Mouse (Mus musculus): ENCODE data around the gene Coro6. TPM values are rescaled to one million over a fixed set of nuclear protein-coding genes. Genes with fewer than 3 reads are reported as not detected.

The Coro6 gene
- polyA plus RNA-seq, 1 experiment = 50.6 TPM

DNA sequence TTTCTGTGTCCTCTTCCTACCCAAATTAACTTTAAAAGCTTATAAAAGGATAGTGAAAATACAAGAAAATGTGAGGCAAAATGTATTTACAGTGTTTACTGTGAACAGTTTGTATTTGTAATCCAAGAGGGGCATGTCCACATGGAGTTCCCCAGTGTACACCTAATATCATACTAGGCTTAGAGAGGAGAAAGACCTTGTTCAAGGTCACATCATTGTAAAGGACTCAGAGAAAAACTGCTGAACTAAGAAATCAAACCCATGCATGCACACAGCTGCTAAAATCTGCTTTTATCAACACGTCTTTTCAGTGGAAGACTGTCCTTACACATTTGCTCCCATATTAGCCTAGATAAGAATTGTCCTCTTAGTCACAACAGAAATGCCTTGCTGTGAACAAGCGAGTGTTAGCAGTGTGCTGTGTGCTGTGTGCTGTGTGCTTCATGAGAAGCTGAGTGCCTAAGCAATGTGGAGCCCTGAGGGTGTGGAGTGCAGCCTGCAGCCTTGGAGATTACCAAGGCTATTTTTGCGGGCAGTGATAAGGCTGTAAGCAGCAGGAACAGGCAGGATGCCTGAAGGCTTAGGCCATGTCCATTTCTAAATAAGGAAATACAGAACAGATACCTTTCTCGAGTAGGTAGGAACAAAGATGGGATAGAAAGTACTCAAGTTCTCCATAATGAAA lies 38.9 kb upstream of the Coro6 start:
- TF ChIP-seq MYOG (IDR thresholded peaks at IDR 0.05; ENCODE audit: control insufficient read depth in 1 of 3, insufficient read depth in 1 of 3, insufficient read length in 2 of 3, low read depth in 2 of 3) (peak in 1 of 3 experiments; percentile 5), MAX (IDR thresholded peaks at IDR 0.05; ENCODE audit: low read depth) (no peak)
- Histone ChIP-seq H3K4me2 (ENCODE audit: low read depth) (no peak overlapping the region), H3K79me2 (ENCODE audit: control insufficient read depth, insufficient read depth) (no peaks in the 10 kb centered on the region), H3ac (ENCODE audit: control insufficient read depth, insufficient read length) (no peak overlapping the region), H3K36me3 (ENCODE audit: control insufficient read depth, insufficient read depth) (peaks cover 4% of the 10 kb centered on the region), H3K4me3 (no peak overlapping the region), H3K27me3 (ENCODE audit: control insufficient read depth, insufficient read depth, insufficient read length) (no peaks in the 10 kb centered on the region)

DNA sequence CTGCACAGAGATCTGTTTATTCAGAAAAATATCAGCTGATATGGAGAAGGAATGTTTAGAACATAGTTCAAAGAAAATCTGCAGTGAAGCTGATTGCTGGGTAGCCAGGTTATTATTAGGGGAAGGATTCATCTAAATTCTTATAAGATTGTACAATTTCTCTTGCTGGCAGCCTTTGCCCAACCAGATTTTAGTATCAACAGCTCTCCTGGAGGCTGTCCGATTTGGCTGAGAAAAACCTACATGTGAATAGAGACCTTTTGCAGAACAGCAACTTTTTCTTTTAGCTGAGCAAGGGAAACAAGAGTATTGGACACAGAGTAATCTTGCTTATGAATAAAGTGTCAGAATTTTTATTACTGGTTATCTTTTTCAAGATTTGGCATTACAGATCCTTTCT lies 33.8 kb upstream of the Coro6 start:
- Histone ChIP-seq H3K79me2 (ENCODE audit: control insufficient read depth, insufficient read depth) (no peaks in the 10 kb centered on the region), H3K36me3 (ENCODE audit: control insufficient read depth, insufficient read depth) (peaks cover 22% of the 10 kb centered on the region)

DNA sequence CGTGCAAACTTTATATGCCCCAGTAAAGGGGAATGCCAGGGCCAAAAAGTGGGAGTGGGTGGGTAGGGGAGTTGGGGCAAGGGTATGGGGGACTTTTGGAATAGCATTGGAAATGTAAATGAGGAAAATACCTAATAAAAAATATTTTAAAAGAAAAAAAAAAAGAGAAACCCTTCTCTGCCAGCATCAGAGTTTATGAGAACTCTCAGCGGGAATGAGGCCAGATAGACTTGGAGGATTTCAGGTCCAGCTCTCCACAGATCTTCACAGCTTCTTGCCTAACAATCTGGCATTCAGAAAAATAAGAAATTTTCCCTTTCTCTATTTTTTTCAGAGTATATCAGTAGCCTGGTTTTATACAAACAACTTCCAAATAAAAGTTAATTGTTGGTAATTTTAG lies 25.2 kb upstream of the Coro6 start:
- Histone ChIP-seq H3K79me2 (ENCODE audit: control insufficient read depth, insufficient read depth) (no peaks in the 10 kb centered on the region), H3K36me3 (ENCODE audit: control insufficient read depth, insufficient read depth) (peaks cover 21% of the 10 kb centered on the region), H3K27me3 (ENCODE audit: control insufficient read depth, insufficient read depth, insufficient read length) (no peaks in the 10 kb centered on the region)

More for the DNA sequence above, 33.8 kb upstream of the Coro6 start:
- TF ChIP-seq POLR2AphosphoS2 (IDR thresholded peaks at IDR 0.05; ENCODE audit: insufficient read length, low read depth) (no peak), SRF (IDR thresholded peaks at IDR 0.05; ENCODE audit: control insufficient read depth, insufficient read length, low read depth) (no peak), TCF3 (IDR thresholded peaks at IDR 0.05; ENCODE audit: insufficient read length, low read depth) (no peak), POLR2A (IDR thresholded peaks at IDR 0.05; ENCODE audit: insufficient read length, low read depth) (no peak), REST (IDR thresholded peaks at IDR 0.05; ENCODE audit: insufficient read depth, insufficient read length) (no peak), TCF12 (IDR thresholded peaks at IDR 0.05; ENCODE audit: insufficient read depth, poor library complexity, severe bottlenecking) (no peak), MYOG (IDR thresholded peaks at IDR 0.05; ENCODE audit: control insufficient read depth in 1 of 3, insufficient read depth in 1 of 3, insufficient read length in 2 of 3, low read depth in 2 of 3) (no peak), CEBPB (IDR thresholded peaks at IDR 0.05; ENCODE audit: insufficient read depth, poor library complexity, severe bottlenecking) (no peak), MYOD1 (IDR thresholded peaks at IDR 0.05; ENCODE audit: control insufficient read depth in 1 of 3, insufficient read length in 2 of 3, low read depth in 2 of 3) (no peak), MAX (IDR thresholded peaks at IDR 0.05; ENCODE audit: low read depth) (no peak), E2F4 (IDR thresholded peaks at IDR 0.05; ENCODE audit: insufficient read depth) (no peak), USF1 (IDR thresholded peaks at IDR 0.05; ENCODE audit: low read depth) (no peak)
- Histone ChIP-seq H3K27me3 (ENCODE audit: control insufficient read depth, insufficient read depth, insufficient read length) (no peaks in the 10 kb centered on the region), H3ac (ENCODE audit: control insufficient read depth, insufficient read length) (no peak overlapping the region), H3K4me2 (ENCODE audit: low read depth) (no peak overlapping the region), H3K4me3 (no peak overlapping the region)

DNA sequence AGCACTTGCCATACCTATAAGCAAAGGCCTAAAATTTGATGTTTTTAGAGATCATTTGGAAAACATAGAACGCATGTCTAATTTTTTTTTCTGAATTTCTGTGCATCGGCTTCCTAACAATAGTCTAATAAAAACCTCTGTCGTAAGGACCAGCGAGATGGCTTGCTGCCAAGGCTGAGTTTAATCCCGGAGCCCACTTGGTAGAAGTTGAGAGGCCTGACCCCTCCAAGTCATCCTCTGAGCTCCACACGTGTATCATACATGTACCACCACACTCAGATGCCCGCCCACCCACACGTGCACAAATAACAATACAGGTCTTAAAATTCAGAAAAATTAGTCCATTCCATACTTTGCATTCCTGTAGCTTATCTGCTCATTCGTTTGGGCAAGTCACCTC lies 22.1 kb upstream of the Coro6 start:
- no peak for TF ChIP-seq SRF (IDR thresholded peaks at IDR 0.05; ENCODE audit: control insufficient read depth, insufficient read length, low read depth)
- no peak for TF ChIP-seq CEBPB (IDR thresholded peaks at IDR 0.05; ENCODE audit: insufficient read depth, poor library complexity, severe bottlenecking)
- no peak for TF ChIP-seq E2F4 (IDR thresholded peaks at IDR 0.05; ENCODE audit: insufficient read depth)
- TF ChIP-seq TCF12 (IDR thresholded peaks at IDR 0.05; ENCODE audit: insufficient read depth, poor library complexity, severe bottlenecking) = no peak
- TF ChIP-seq MAX (IDR thresholded peaks at IDR 0.05; ENCODE audit: low read depth) = no peak
- TF ChIP-seq POLR2A (IDR thresholded peaks at IDR 0.05; ENCODE audit: insufficient read length, low read depth) = no peak
- TF ChIP-seq USF1 (IDR thresholded peaks at IDR 0.05; ENCODE audit: low read depth) = no peak
- TF ChIP-seq POLR2AphosphoS2 (IDR thresholded peaks at IDR 0.05; ENCODE audit: insufficient read length, low read depth) = no peak
- no peak for TF ChIP-seq MYOD1 (IDR thresholded peaks at IDR 0.05; ENCODE audit: control insufficient read depth in 1 of 3, insufficient read length in 2 of 3, low read depth in 2 of 3)
- H3K4me2 ChIP-seq (ENCODE audit: low read depth) = no peak overlapping the region
- no peaks in the 10 kb centered on the region for H3K79me2 ChIP-seq (ENCODE audit: control insufficient read depth, insufficient read depth)
- H3K27me3 ChIP-seq (ENCODE audit: control insufficient read depth, insufficient read depth, insufficient read length) = no peaks in the 10 kb centered on the region
- H3K36me3 ChIP-seq (ENCODE audit: control insufficient read depth, insufficient read depth) = peaks cover 16% of the 10 kb centered on the region
- no peak overlapping the region for H3K4me3 ChIP-seq
- H3ac ChIP-seq (ENCODE audit: control insufficient read depth, insufficient read length) = no peak overlapping the region

More for the DNA sequence above, 25.2 kb upstream of the Coro6 start:
- TF ChIP-seq USF1 (IDR thresholded peaks at IDR 0.05; ENCODE audit: low read depth) (no peak), TCF12 (IDR thresholded peaks at IDR 0.05; ENCODE audit: insufficient read depth, poor library complexity, severe bottlenecking) (no peak), POLR2A (IDR thresholded peaks at IDR 0.05; ENCODE audit: insufficient read length, low read depth) (no peak), MYOG (IDR thresholded peaks at IDR 0.05; ENCODE audit: control insufficient read depth in 1 of 3, insufficient read depth in 1 of 3, insufficient read length in 2 of 3, low read depth in 2 of 3) (no peak), E2F4 (IDR thresholded peaks at IDR 0.05; ENCODE audit: insufficient read depth) (no peak), MAX (IDR thresholded peaks at IDR 0.05; ENCODE audit: low read depth) (no peak), MYOD1 (IDR thresholded peaks at IDR 0.05; ENCODE audit: control insufficient read depth in 1 of 3, insufficient read length in 2 of 3, low read depth in 2 of 3) (no peak), POLR2AphosphoS2 (IDR thresholded peaks at IDR 0.05; ENCODE audit: insufficient read length, low read depth) (no peak), REST (IDR thresholded peaks at IDR 0.05; ENCODE audit: insufficient read depth, insufficient read length) (no peak), CEBPB (IDR thresholded peaks at IDR 0.05; ENCODE audit: insufficient read depth, poor library complexity, severe bottlenecking) (no peak), TCF3 (IDR thresholded peaks at IDR 0.05; ENCODE audit: insufficient read length, low read depth) (no peak), SRF (IDR thresholded peaks at IDR 0.05; ENCODE audit: control insufficient read depth, insufficient read length, low read depth) (no peak)
- Histone ChIP-seq H3ac (ENCODE audit: control insufficient read depth, insufficient read length) (no peak overlapping the region), H3K4me2 (ENCODE audit: low read depth) (no peak overlapping the region), H3K4me3 (no peak overlapping the region)

DNA sequence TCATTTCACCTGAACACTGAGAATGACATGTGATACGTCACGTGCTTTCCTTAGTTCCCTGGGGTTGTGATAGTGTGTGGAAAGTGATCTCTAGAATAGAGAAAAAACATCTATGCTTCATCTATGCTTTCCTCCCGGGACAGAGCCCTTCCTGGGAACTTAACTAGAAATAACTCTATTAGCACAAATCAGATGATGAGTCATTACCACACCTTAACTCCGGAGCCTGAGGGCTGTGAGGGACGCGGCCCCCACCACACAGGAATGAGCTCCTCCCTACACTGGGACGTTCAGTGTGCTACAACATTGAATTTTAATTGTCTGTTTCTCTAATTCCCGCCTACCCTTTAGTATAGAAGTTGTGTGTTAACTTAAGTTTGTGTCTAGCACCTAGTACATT lies 21.2 kb upstream of the Coro6 start:
- Histone ChIP-seq H3K79me2 (ENCODE audit: control insufficient read depth, insufficient read depth) (no peaks in the 10 kb centered on the region), H3K27me3 (ENCODE audit: control insufficient read depth, insufficient read depth, insufficient read length) (no peaks in the 10 kb centered on the region), H3K36me3 (ENCODE audit: control insufficient read depth, insufficient read depth) (peaks cover 16% of the 10 kb centered on the region), H3ac (ENCODE audit: control insufficient read depth, insufficient read length) (no peak overlapping the region), H3K4me3 (no peak overlapping the region), H3K4me2 (ENCODE audit: low read depth) (no peak overlapping the region)
- TF ChIP-seq REST (IDR thresholded peaks at IDR 0.05; ENCODE audit: insufficient read depth, insufficient read length) = no peak
- TF ChIP-seq CEBPB (IDR thresholded peaks at IDR 0.05; ENCODE audit: insufficient read depth, poor library complexity, severe bottlenecking) = no peak
- TF ChIP-seq TCF3 (IDR thresholded peaks at IDR 0.05; ENCODE audit: insufficient read length, low read depth) = no peak
- no peak for TF ChIP-seq MYOG (IDR thresholded peaks at IDR 0.05; ENCODE audit: control insufficient read depth in 1 of 3, insufficient read depth in 1 of 3, insufficient read length in 2 of 3, low read depth in 2 of 3)
- no peak for TF ChIP-seq MYOD1 (IDR thresholded peaks at IDR 0.05; ENCODE audit: control insufficient read depth in 1 of 3, insufficient read length in 2 of 3, low read depth in 2 of 3)
- no peak for TF ChIP-seq POLR2AphosphoS2 (IDR thresholded peaks at IDR 0.05; ENCODE audit: insufficient read length, low read depth)
- TF ChIP-seq TCF12 (IDR thresholded peaks at IDR 0.05; ENCODE audit: insufficient read depth, poor library complexity, severe bottlenecking) = no peak
- no peak for TF ChIP-seq USF1 (IDR thresholded peaks at IDR 0.05; ENCODE audit: low read depth)
- no peak for TF ChIP-seq POLR2A (IDR thresholded peaks at IDR 0.05; ENCODE audit: insufficient read length, low read depth)
- no peak for TF ChIP-seq MAX (IDR thresholded peaks at IDR 0.05; ENCODE audit: low read depth)
- TF ChIP-seq E2F4 (IDR thresholded peaks at IDR 0.05; ENCODE audit: insufficient read depth) = no peak
- no peak for TF ChIP-seq SRF (IDR thresholded peaks at IDR 0.05; ENCODE audit: control insufficient read depth, insufficient read length, low read depth)
